Mouse (Mus musculus) olfactory bulb, adult 2 months (tissue): ENCODE data around the gene Gm28372. TPM values are rescaled to one million over a fixed set of nuclear protein-coding genes. Genes with fewer than 3 reads are reported as not detected.
A peak's percentile ranks its signal among the peaks of the same experiment; 100 is the strongest.

ENCODE experiments used
- H3K27ac ChIP-seq: fragments of 200-500 bp; 2 replicates; pipeline ENCODE4 v1.5.1; 2012; ENCODE audit warnings: low read depth, low read length; ENCODE audit not compliant: insufficient read depth
- H3K4me1 ChIP-seq: fragments of 200-500 bp; 2 replicates; pipeline ENCODE4 v1.6.1; 2012; ENCODE audit warnings: low read length; ENCODE audit not compliant: control insufficient read depth, insufficient read depth
- H3K4me3 ChIP-seq: fragments of 200-500 bp; 2 replicates; pipeline ENCODE4 v1.5.1; 2012; ENCODE audit warnings: mild to moderate bottlenecking, low read depth, low read length, moderate library complexity; ENCODE audit not compliant: insufficient read depth
- CTCF ChIP-seq: fragments of 200-500 bp; IDR thresholded peaks from 2 replicates; pipeline ENCODE4 v1.5.1; 2012; ENCODE audit warnings: low read depth, mild to moderate bottlenecking, low read length, moderate library complexity; ENCODE audit not compliant: insufficient read depth
- POLR2A ChIP-seq: fragments of 200-500 bp; IDR thresholded peaks from 2 replicates; pipeline ENCODE4 v1.6.1; 2012; ENCODE audit warnings: mild to moderate bottlenecking, low read depth, low read length, moderate library complexity; ENCODE audit not compliant: insufficient read depth
- WGBS: fragments of 180-500 bp; shearing (Covaris S2); methylation state at CpG from one replicate; pipeline ENCODE4 v1.1.7; 2018; 5-methylcytosine and 5-hydroxymethylcytosine counted together
- polyA plus RNA-seq: library from polyadenylated mRNA; stranded (reverse); fragments of >200 nt; gene quantifications from 2 replicates; pipeline ENCODE4 v1.2.4, GENCODE M21; 2012; ENCODE audit warnings: low replicate concordance; ENCODE audit not compliant: missing spikeins, insufficient read depth, insufficient read length

Gm28372 gene
- polyA plus RNA-seq, 1 experiment = not detected

DNA sequence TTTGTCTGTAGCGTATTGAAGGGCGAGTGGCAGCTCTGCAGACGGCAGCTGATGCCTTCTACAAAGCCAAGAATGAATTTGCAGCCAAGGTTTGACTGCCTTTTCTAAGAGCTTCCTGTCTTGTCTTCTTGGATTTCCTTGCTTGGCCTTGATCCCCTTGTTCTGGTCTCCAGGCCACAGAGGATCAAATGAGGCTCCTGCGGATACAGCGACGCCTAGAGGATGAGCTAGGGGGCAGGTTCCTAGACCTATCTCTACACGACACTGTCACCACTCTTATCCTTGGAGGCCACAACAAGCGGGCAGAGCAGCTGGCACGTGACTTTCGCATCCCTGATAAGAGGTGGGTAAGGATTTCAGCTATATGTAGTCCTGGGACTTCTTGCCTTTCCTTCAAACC, 37.1 kb downstream of the Gm28372 start:
- Histone ChIP-seq H3K4me1 (no peaks in the 10 kb centered on the region), H3K27ac (no peak overlapping the region), H3K4me3 (no peak overlapping the region)
- 81% methylated on average over 10 of the region's 10 CpGs for WGBS
- TF ChIP-seq CTCF (no peak), POLR2A (no peak)

- H3K4me1 ChIP-seq = peaks cover 10% of the 10 kb centered on the region
- no peak overlapping the region for H3K27ac ChIP-seq
- no peak overlapping the region for H3K4me3 ChIP-seq
- no peak for TF ChIP-seq POLR2A
- TF ChIP-seq CTCF = no peak
These were observed 43.4 kb downstream of the Gm28372 start for GRCm38 (mm10) chr2:130448449-130448848.

DNA sequence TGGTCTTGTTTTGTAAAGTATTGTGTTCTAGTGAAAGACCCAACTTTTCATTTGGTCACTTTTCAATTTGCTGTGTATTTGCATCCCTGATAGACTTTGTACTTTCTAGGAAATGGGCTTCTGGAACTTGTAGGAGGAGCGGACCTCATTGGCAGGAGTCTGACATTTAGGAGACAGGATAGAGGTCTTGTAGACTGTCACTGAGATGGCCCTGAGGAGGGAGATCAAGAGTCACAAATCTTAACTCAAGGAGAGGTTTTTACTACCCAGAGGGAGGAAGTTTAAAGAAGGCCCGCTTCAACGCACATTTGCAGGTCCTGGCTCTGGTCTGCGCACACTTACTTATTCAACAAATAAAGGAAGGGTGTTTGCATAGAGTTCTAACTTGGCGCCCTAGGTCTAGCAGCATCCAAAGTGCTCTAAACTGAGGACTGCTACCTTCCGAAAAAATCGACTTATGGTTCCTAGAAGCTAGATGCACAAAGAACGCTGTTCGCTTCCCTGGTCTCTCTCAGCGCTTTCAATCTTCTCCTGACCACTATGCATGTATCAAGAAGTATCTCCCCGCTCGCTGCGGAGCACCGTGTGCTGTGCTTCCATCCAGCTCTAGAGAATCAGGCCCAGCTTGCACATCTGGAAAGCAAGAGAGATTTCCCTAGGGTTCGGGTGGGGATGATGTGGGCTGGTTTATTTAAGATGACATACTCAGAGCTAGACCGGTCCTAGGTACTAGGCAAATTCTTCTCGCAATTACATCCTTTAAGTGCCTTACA, 44.2 kb downstream of the Gm28372 start:
- TF ChIP-seq POLR2A (no peak), CTCF (no peak)
- no peak overlapping the region for H3K27ac ChIP-seq
- 10% methylated on average over 17 of the region's 17 CpGs for WGBS
- peaks cover 12% of the 10 kb centered on the region for H3K4me1 ChIP-seq
- H3K4me3 ChIP-seq = peak overlapping the region; percentile 77

DNA sequence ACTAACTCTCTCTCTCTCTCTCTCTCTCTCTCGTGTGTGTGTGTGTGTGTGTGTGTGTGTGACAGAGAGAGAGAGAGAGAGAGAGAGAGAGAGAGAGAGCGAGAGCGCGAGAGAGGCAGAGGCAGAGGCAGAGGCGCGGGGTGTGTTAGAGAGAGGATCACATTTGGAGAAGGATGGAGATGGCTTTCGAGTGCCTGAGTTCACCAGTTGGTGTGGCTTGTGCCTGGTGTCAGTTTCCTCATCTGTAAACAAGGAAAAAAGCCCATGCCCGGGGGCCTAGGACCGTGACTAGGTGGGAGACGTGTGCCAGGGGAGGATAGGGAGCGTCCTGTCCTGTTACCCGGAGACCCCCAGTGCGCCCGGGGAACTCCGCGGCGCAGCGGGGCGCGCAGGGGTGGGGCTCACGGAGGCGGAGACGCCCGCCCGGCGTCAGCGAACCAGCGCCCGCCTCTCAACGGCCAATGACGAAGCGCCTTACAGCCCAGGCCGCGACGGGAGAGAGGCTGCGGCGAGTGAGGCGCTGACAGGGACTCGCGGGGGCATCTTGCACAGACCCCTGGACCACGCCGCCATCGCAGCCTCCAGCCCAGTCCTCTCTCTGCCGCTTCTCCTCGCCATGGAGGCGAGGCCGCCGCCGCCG, 44.9 kb downstream of the Gm28372 start, which contains the start of gene Ptpra:
Gene Ptpra, plus strand, starts transcription at position 485 of the 640 bp plus-strand sequence.
- Histone ChIP-seq H3K27ac (peak within 1 kb of the TSS; percentile 86), H3K4me3 (peak within 1 kb of the TSS; percentile 77), H3K4me1 (peaks cover 14% of the 10 kb centered on the region)
- TF ChIP-seq POLR2A (peak; percentile 97), CTCF (no peak)
- WGBS = under 1% methylated on average over 50 of the region's 50 CpGs

DNA sequence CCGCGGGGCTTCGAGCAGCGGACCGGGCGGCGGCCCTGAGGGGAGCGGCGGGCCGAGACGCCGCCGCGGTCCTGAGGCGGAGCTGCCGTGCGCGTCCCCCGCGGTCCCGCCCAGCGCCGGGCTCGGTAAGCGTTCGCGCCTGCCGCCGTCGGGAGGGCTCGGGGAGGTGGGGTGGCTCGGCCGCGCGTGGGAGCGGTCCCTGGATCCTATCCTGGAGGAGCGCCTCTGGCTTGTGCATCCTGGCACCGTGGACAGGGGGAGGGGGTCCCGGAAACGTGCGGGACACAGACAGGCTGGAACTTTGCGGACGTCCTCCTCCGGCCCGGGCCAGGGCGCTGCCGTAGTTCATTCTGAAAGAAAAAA, 45.4 kb downstream of the Gm28372 start:
- under 1% methylated on average over 47 of the region's 47 CpGs for WGBS

DNA sequence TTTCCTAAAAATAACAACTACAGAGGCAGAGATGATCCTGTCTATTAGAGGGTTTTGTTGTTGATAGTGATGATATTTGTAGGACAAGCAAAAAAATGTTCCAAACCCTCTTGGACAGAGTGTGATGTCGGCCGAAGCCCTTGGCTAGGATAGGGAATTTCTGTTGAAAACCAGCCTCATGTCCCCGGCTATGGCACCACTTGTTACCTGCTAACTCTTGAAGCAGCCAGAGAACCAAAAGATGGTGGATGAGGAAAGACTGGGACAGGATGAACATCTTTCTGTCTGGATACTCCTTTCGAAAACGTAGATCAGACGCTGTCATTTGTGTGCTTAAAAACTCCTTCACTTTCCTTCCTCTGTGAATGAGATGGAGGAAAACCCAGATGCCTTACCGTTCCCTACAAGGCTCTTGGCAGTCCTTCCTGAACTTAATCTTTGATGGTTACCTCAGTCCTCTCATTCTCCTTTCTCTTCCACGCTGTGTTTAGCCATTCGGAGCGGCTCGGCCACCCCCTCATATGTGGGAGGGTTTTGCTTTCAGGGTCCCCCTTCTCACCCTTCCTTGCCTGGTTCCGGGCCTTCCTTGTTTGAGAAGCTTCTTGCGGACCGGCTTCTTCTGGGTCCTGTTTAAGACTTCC, 46.2 kb downstream of the Gm28372 start:
- peak overlapping the region; percentile 35 for H3K4me3 ChIP-seq
- no peak overlapping the region for H3K27ac ChIP-seq
- TF ChIP-seq POLR2A (no peak), CTCF (no peak)
- WGBS = 13% methylated on average over 14 of the region's 14 CpGs
- peaks cover 19% of the 10 kb centered on the region for H3K4me1 ChIP-seq

More for the DNA sequence above, 45.4 kb downstream of the Gm28372 start:
- Histone ChIP-seq H3K4me1 (peaks cover 17% of the 10 kb centered on the region), H3K4me3 (peak overlapping the region; percentile 77), H3K27ac (peak overlapping the region; percentile 86)
- TF ChIP-seq CTCF = no peak
- TF ChIP-seq POLR2A = no peak

- WGBS = 15% methylated on average over 3 of the region's 3 CpGs
- Histone ChIP-seq H3K4me1 (peaks cover 22% of the 10 kb centered on the region), H3K27ac (no peak overlapping the region), H3K4me3 (peak overlapping the region; percentile 35)
- TF ChIP-seq CTCF (no peak), POLR2A (no peak)
These were observed 46.7 kb downstream of the Gm28372 start for GRCm38 (mm10) chr2:130451727-130452090.

DNA sequence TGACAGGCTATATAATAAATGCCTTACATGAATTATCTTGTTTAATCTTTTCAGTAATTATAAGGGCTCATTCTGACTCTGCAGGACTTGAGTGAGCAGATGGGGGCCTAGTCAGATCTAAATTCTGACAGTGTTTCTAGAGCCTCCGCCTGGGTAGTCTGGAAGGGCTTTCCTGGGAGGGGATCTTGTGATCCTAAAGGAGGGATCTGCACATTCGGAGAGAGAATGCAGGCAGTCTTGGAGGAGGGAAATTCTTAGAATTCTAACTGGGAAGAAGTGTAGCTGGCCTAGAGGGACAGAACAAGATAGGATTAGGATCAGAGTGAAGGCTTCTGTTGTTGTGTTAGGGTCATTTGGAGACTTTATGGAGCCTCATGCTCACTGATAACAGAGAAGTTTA, 47.2 kb downstream of the Gm28372 start:
- WGBS = 34% methylated on average over 2 of the region's 2 CpGs
- H3K4me3 ChIP-seq = no peak overlapping the region
- H3K4me1 ChIP-seq = peaks cover 23% of the 10 kb centered on the region
- no peak overlapping the region for H3K27ac ChIP-seq
- TF ChIP-seq POLR2A = no peak
- no peak for TF ChIP-seq CTCF

- TF ChIP-seq POLR2A (no peak), CTCF (no peak)
- Histone ChIP-seq H3K27ac (no peak overlapping the region), H3K4me3 (no peak overlapping the region), H3K4me1 (peaks cover 23% of the 10 kb centered on the region)
- WGBS = 10% methylated on average over 6 of the region's 6 CpGs
These were observed 48.4 kb downstream of the Gm28372 start for GRCm38 (mm10) chr2:130453421-130453820.
